Mouse (Mus musculus) embryonic facial prominence, embryonic 10.5 days (tissue): ENCODE results near the gene Bri3bp. TPM values are rescaled to one million over a fixed set of nuclear protein-coding genes. Genes with fewer than 3 reads are reported as not detected.
A peak's percentile ranks its signal among the peaks of the same experiment; 100 is the strongest.

ENCODE experiments used
- DNase-seq: peaks from one replicate; pipeline ENCODE4 v3.0.0-alpha.2; 2017; ENCODE audit warnings: low spot score
- H3K27ac ChIP-seq: fragments of 300-500 bp; sonication (generic); replicated peaks from 2 replicates; pipeline ENCODE4 v1.5.1; 2016; ENCODE audit warnings: mild to moderate bottlenecking
- H3K27me3 ChIP-seq: fragments of 300-500 bp; sonication (generic); replicated peaks from 2 replicates; pipeline ENCODE4 v1.6.1; 2016; ENCODE audit warnings: low read depth, mild to moderate bottlenecking; ENCODE audit not compliant: poor library complexity, severe bottlenecking
- H3K36me3 ChIP-seq: fragments of 300-500 bp; sonication (generic); replicated peaks from 2 replicates; pipeline ENCODE4 v1.6.1; 2016; ENCODE audit warnings: mild to moderate bottlenecking, moderate library complexity
- H3K4me1 ChIP-seq: fragments of 300-500 bp; sonication (generic); 2 replicates; pipeline ENCODE4 v1.6.1; 2016
- H3K4me3 ChIP-seq: fragments of 300-500 bp; sonication (generic); 2 replicates; pipeline ENCODE4 v1.5.1; 2016; ENCODE audit warnings: mild to moderate bottlenecking, moderate library complexity
- H3K9me3 ChIP-seq: fragments of 300-500 bp; sonication (generic); 2 replicates; pipeline ENCODE4 v1.6.1; 2016; ENCODE audit warnings: mild to moderate bottlenecking
- WGBS: fragments of 180-500 bp; shearing (Covaris S2); methylation state at CpG from one replicate; pipeline ENCODE4 v1.1.7; 2016; 5-methylcytosine and 5-hydroxymethylcytosine counted together
- polyA plus RNA-seq: library from polyadenylated mRNA; unstranded; fragments of >200 nt; fragmentation: Nextera tagmentation; extraction: Ambion mirVana; gene quantifications from 2 replicates; pipeline ENCODE4 v1.2.1, GENCODE M21; 2016

The Bri3bp gene
- polyA plus RNA-seq, 1 experiment from 2014 or later: 50.9 TPM

- DNase-seq: no peak
- no peak overlapping the region for H3K27ac ChIP-seq
- WGBS: 88% methylated on average over 14 of the region's 14 CpGs
- H3K4me3 ChIP-seq: no peak overlapping the region
- H3K27me3 ChIP-seq: no peaks in the 10 kb centered on the region
- no peaks in the 10 kb centered on the region for H3K36me3 ChIP-seq
- H3K9me3 ChIP-seq: no peaks in the 10 kb centered on the region
- peaks cover 6% of the 10 kb centered on the region for H3K4me1 ChIP-seq
Measured at GRCm38 (mm10) chr5:125467261-125467660, 25.9 kb downstream of the Bri3bp start.

DNA sequence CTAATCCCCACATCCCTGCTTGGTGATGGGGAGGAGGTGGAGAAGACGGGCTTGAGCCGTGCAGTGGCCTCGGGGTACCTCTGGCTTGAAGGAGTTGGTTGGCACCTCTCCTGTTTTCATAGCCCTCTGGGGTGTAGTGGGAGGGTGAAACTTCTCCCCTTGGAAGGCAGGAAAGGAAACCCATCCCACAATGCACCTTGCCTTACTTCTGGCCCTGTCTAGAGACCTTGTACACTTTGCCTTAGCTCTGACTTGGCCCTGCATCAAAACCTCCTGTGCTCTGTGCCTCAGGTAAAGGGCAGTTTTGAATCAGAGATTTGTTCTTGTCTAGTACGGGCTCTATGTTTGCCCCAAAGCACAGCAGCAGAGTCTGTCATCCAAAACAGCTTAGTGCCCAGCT, 29.3 kb downstream of the Bri3bp start:
- Histone ChIP-seq H3K4me1 (no peaks in the 10 kb centered on the region), H3K36me3 (no peaks in the 10 kb centered on the region), H3K9me3 (no peaks in the 10 kb centered on the region), H3K27me3 (no peaks in the 10 kb centered on the region), H3K27ac (no peak overlapping the region), H3K4me3 (no peak overlapping the region)
- WGBS: 95% methylated on average over 4 of the region's 4 CpGs
- no peak for DNase-seq

DNA sequence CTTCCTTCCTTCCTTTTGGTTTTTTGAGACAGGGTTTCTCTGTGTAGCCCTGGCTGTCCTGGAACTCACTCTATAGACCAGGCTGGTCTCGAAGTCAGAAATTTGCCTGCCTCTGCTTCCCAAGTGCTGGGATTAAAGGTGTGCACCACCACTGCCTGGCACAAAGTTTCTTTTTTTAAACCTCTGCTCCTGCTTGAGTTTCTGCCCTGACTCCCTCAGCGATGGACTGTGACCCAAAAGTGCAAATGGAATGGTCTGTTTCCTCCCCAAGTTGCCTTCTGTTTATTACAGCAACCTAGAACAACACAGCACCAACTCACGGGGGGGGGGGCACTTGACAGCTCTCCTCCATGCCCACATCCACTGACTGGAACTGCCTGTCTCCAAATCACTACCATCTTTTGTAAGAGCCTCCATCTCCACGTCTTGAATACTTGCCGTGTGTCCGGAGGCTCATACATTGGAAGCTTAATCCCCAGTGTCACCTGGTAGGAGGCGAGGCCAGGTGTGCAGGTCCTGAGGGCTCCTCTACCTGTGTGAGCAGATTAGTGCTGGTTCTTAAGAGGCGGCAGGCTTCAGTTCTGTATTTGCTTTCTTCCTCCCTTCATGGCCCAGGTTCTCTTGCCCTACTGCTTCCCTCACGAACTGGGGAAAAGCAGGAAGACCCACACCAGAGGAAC, 31.6 kb downstream of the Bri3bp start:
- H3K27me3 ChIP-seq: no peaks in the 10 kb centered on the region
- peaks cover 22% of the 10 kb centered on the region for H3K4me1 ChIP-seq
- no peaks in the 10 kb centered on the region for H3K36me3 ChIP-seq
- 74% methylated on average over 9 of the region's 9 CpGs for WGBS
- H3K27ac ChIP-seq: no peak overlapping the region
- DNase-seq: no peak
- H3K9me3 ChIP-seq: no peaks in the 10 kb centered on the region
- H3K4me3 ChIP-seq: no peak overlapping the region

DNA sequence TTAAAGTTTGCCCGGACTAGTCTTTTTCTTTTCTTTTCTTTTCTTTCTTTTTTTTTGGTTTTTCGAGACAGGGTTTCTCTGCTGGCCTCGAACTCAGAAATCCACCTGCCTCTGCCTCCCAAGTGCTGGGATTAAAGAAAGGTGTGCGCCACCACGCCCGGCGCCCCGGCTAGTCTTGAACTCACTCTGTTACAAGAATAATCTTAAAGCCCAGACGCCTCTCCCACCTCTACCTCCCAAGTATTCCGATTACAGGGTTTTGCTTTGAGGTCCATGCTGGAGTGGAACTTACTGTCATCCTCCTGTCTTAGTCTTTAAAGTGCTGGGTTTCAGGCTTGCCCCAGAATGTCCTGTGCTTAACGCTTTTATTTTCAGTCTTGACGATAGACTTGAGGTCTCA, 33.7 kb downstream of the Bri3bp start:
- WGBS: 58% methylated on average over 12 of the region's 12 CpGs
- no peaks in the 10 kb centered on the region for H3K9me3 ChIP-seq
- H3K4me1 ChIP-seq: peaks cover 36% of the 10 kb centered on the region
- H3K27me3 ChIP-seq: no peaks in the 10 kb centered on the region
- peak overlapping the region; percentile 92 for H3K4me3 ChIP-seq
- DNase-seq: no peak
- H3K27ac ChIP-seq: peak overlapping the region; percentile 84
- peaks cover 14% of the 10 kb centered on the region for H3K36me3 ChIP-seq

DNA sequence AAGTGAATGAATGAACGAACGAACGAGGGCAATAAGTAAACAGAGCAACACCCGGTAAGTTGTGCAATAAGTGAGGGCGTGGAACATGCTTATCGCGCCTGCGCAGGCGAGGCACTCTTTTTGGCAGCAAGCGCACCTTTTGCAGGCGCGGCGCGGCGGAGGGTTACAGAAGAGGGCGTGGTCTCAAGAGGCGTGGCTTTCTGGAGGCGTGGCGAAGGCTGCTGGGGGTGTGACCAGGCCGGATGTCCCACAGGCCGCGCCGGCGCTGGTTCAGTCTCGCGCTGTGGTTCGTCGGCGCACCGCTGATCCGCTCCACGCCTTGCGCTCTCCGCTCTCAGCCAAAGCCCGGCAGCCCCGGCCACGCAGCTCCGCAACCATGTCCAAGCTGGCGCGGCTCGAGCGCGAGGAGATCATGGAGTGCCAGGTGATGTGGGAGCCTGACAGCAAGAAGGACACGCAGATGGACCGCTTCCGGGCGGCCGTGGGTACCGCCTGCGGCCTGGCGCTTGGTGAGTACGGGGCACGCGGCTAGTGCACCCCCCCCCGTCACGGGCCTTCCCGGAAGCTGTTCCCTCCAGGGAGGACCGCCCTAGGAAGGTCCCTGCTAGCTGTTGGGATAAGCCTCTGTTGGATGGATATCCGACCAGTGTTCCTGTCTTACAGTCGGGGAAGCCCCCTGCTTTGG, 34.4 kb downstream of the Bri3bp start, which contains the start of gene Aacs:
Gene Aacs (plus strand): TSS at position 214 of the 685 bp plus-strand sequence.
- DNase-seq: peak; percentile 98
- Histone ChIP-seq H3K4me1 (peaks cover 41% of the 10 kb centered on the region), H3K27ac (peak within 1 kb of the TSS; percentile 84), H3K27me3 (no peaks in the 10 kb centered on the region), H3K4me3 (peak within 1 kb of the TSS; percentile 92), H3K9me3 (no peaks in the 10 kb centered on the region), H3K36me3 (peaks cover 20% of the 10 kb centered on the region)
- WGBS: under 1% methylated on average over 60 of the region's 60 CpGs

DNA sequence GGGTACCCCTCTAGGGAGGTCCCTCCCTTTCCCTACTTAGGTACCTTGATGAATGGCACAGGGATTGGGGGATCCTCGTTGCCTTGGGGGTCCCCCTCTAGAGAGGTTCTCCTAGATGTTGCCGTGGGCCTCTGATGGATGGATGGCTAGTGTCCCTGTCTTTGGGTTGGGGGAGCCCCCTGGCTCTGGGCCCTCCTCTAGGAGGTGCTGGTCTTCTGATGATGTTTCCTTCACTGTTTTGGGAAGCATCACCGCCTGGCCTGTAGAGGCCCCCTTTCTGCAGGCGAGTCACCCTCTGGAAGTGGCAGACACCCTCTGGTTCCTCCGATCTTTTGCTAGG, 34.9 kb downstream of the Bri3bp start:
- no peak for DNase-seq
- no peaks in the 10 kb centered on the region for H3K27me3 ChIP-seq
- H3K4me3 ChIP-seq: peak overlapping the region; percentile 92
- H3K9me3 ChIP-seq: no peaks in the 10 kb centered on the region
- H3K36me3 ChIP-seq: peaks cover 25% of the 10 kb centered on the region
- WGBS: 17% methylated on average over 5 of the region's 5 CpGs
- H3K4me1 ChIP-seq: peaks cover 43% of the 10 kb centered on the region
- peak overlapping the region; percentile 84 for H3K27ac ChIP-seq

GRCm38 (mm10) chr5:125476799-125477198, 35.4 kb downstream of the Bri3bp start:
- Histone ChIP-seq H3K36me3 (peaks cover 29% of the 10 kb centered on the region), H3K9me3 (no peaks in the 10 kb centered on the region), H3K27me3 (no peaks in the 10 kb centered on the region), H3K27ac (no peak overlapping the region; the same call in 1 of the 2 replicates), H3K4me3 (peak overlapping the region; percentile 92), H3K4me1 (peaks cover 43% of the 10 kb centered on the region)
- 67% methylated on average over 7 of the region's 7 CpGs for whole genome bisulfite sequencing
- DNase-seq: no peak

- no peaks in the 10 kb centered on the region for H3K9me3 ChIP-seq
- H3K4me1 ChIP-seq: peaks cover 43% of the 10 kb centered on the region
- H3K27ac ChIP-seq: 0 out of 2 replicates have a peak overlapping the region, but pooled peaks have one; percentile 8
- peak; percentile 17 for DNase-seq
- whole genome bisulfite sequencing: 59% methylated on average over 7 of the region's 7 CpGs
- no peaks in the 10 kb centered on the region for H3K27me3 ChIP-seq
- H3K4me3 ChIP-seq: peak overlapping the region; percentile 92
- H3K36me3 ChIP-seq: peaks cover 34% of the 10 kb centered on the region
Measured at GRCm38 (mm10) chr5:125477533-125477932, 36.2 kb downstream of the Bri3bp start.

DNA sequence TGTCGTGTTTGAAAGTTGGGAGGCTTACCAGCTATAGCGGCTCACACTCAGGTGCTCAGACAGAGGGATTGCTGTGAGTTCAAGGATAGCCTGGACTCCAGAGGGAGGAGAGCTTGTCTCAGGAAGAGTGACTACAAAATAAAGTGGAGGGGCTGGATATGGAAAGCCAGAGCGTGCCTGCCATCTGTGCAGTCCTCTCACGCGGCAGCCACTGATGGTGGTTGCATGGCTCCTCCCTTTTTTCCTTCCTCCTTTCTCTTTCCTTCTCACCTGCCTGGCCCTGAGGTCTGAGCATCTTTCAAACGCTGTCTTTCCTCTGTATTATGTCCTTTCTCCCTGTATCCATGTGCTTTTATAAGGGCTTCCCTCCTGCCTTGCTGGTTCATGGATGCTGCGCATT, 36.7 kb downstream of the Bri3bp start:
- DNase-seq: no peak
- Histone ChIP-seq H3K27ac (0 out of 2 replicates have a peak overlapping the region, but pooled peaks have one; percentile 8), H3K9me3 (no peaks in the 10 kb centered on the region), H3K4me1 (peaks cover 43% of the 10 kb centered on the region), H3K27me3 (no peaks in the 10 kb centered on the region), H3K36me3 (peaks cover 39% of the 10 kb centered on the region), H3K4me3 (peak overlapping the region; percentile 92; the same call in 1 of the 2 replicates)
- WGBS: 87% methylated on average over 7 of the region's 7 CpGs

DNA sequence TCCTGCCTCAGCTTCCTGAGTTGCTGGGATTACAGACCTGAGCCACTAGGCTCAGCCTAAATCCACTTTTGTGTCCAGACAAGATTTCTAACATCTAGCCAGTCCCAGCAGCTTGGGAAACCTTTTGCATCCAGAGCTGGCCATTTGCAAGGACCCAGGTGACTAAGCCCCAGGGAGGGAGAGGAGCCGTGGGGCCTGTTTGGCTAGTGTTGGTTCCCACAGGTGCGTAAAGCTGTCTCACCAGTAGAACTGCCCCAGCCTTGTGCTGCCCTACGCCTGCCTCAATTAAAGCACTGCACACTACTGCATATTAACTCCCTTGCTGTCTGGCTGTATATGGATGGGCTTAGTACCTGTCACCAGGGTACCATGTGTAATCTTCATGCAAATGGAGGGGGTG, 38.0 kb downstream of the Bri3bp start:
- H3K27me3 ChIP-seq: no peaks in the 10 kb centered on the region
- H3K4me1 ChIP-seq: peaks cover 43% of the 10 kb centered on the region
- no peaks in the 10 kb centered on the region for H3K9me3 ChIP-seq
- no peak overlapping the region for H3K4me3 ChIP-seq
- no peak for DNase-seq
- WGBS: 85% methylated on average over 3 of the region's 3 CpGs
- peaks cover 51% of the 10 kb centered on the region for H3K36me3 ChIP-seq
- no peak overlapping the region for H3K27ac ChIP-seq

- Histone ChIP-seq H3K9me3 (no peaks in the 10 kb centered on the region), H3K27me3 (no peaks in the 10 kb centered on the region), H3K4me3 (no peak overlapping the region), H3K4me1 (peaks cover 43% of the 10 kb centered on the region), H3K27ac (no peak overlapping the region), H3K36me3 (peaks cover 64% of the 10 kb centered on the region)
- DNase-seq: no peak
- WGBS: 79% methylated on average over 11 of the region's 11 CpGs
Measured at GRCm38 (mm10) chr5:125480434-125481231, 39.3 kb downstream of the Bri3bp start.

- Histone ChIP-seq H3K27ac (no peak overlapping the region), H3K9me3 (no peaks in the 10 kb centered on the region), H3K4me3 (no peak overlapping the region), H3K27me3 (no peaks in the 10 kb centered on the region), H3K36me3 (peaks cover 79% of the 10 kb centered on the region), H3K4me1 (peaks cover 31% of the 10 kb centered on the region)
- WGBS: 94% methylated on average over 7 of the region's 7 CpGs
- no peak for DNase-seq
Measured at GRCm38 (mm10) chr5:125482474-125482873, 41.1 kb downstream of the Bri3bp start.
